In genomic region chr6:144098119-144098518, GRCm38 (mm10) we compare ENCODE assay signal across 11 mouse cellular contexts.
A peak's percentile ranks its signal among the peaks of the same experiment; 100 is the strongest.
DNase-seq lines count a peak whose midpoint lies in the region; ATAC-seq lines count a peak whose summit lies in the region.
"Had no signal": no experiment of that assay in that cellular context is flagged by ENCODE, and none has a peak within 500 bp of the region (broad histone marks: within the 10 kb centered on the region; RNA-seq: fewer than 3 reads in every experiment).

No protein-coding gene starts in this region.

- H3K4me1 ChIP-seq in heart, embryonic 12.5 days (replicated peaks): peaks cover 3% of the 10 kb centered on the region; the same call in 1 of the 2 replicates
- no peaks in the 10 kb centered on the region for H3K4me1 ChIP-seq in midbrain, embryonic 11.5 days (ENCODE audit: control insufficient read depth, insufficient read depth, low read length)
- H3K4me1 ChIP-seq in midbrain, embryonic 16.5 days (ENCODE audit: control insufficient read depth, insufficient read depth, low read length): peaks cover 8% of the 10 kb centered on the region
- H3K4me1 ChIP-seq in stomach, embryonic 16.5 days (ENCODE audit: control insufficient read depth, insufficient read depth, low read length): 0 out of 2 replicates have a peak, but pooled peaks cover 3% of the 10 kb centered on the region
- H3K4me1 ChIP-seq: heart, embryonic 15.5 days had no signal

- peaks cover 3% of the 10 kb centered on the region; the same call in 1 of the 2 replicates for H3K9me3 ChIP-seq in heart, embryonic 12.5 days (replicated peaks)
- H3K9me3 ChIP-seq in midbrain, embryonic 11.5 days (ENCODE audit: control insufficient read depth, low read length): no peaks in the 10 kb centered on the region
- H3K9me3 ChIP-seq in midbrain, embryonic 16.5 days (replicated peaks; ENCODE audit: control insufficient read depth, low read length, poor library complexity, severe bottlenecking): no peaks in the 10 kb centered on the region
- 0 out of 2 replicates have a peak, but pooled peaks cover 4% of the 10 kb centered on the region for H3K9me3 ChIP-seq in stomach, embryonic 16.5 days (replicated peaks; ENCODE audit: control insufficient read depth, low read length)
- H3K9me3 ChIP-seq: heart, embryonic 15.5 days had no signal

- no peak overlapping the region for H3K4me2 ChIP-seq in heart, embryonic 12.5 days
- H3K4me2 ChIP-seq in midbrain, embryonic 11.5 days: no peak overlapping the region
- H3K4me2 ChIP-seq in midbrain, embryonic 16.5 days (ENCODE audit: low read length): no peak overlapping the region
- H3K4me2 ChIP-seq in stomach, embryonic 16.5 days (ENCODE audit: low read depth, low read length): 0 out of 2 replicates have a peak overlapping the region, but pooled peaks have one; percentile 3
- H3K4me2 ChIP-seq: heart, embryonic 15.5 days had no signal

- H3K4me3 ChIP-seq in heart, embryonic 12.5 days: no peak overlapping the region
- no peak overlapping the region for H3K4me3 ChIP-seq in midbrain, embryonic 11.5 days (ENCODE audit: low read depth, low read length)
- H3K4me3 ChIP-seq in midbrain, embryonic 16.5 days (ENCODE audit: low read depth, low read length): no peak overlapping the region
- H3K4me3 ChIP-seq in stomach, embryonic 16.5 days (replicated peaks; ENCODE audit: low read length): no peak overlapping the region
- H3K4me3 ChIP-seq: heart, embryonic 15.5 days had no signal

- no peak for ATAC-seq in heart, embryonic 12.5 days (ENCODE audit: insufficient number of reproducible peaks, low FRiP score)
- ATAC-seq in midbrain, embryonic 11.5 days (ENCODE audit: low FRiP score): no peak
- no peak for ATAC-seq in midbrain, embryonic 16.5 days
- 0 out of 2 replicates have a peak, but pooled peaks have one; percentile 33 for ATAC-seq in stomach, embryonic 16.5 days (ENCODE audit: insufficient read depth, low FRiP score)
- ATAC-seq in erythroblast, adult 5-6 weeks (replicated peaks; ENCODE audit: low FRiP score, poor library complexity, severe bottlenecking): no peak

- H3K36me3 ChIP-seq in heart, embryonic 12.5 days: peaks cover 3% of the 10 kb centered on the region; the same call in 1 of the 2 replicates
- H3K36me3 ChIP-seq in midbrain, embryonic 11.5 days (ENCODE audit: control insufficient read depth, insufficient read depth, low read length): no peaks in the 10 kb centered on the region
- no peaks in the 10 kb centered on the region for H3K36me3 ChIP-seq in midbrain, embryonic 16.5 days (ENCODE audit: control insufficient read depth, insufficient read depth, low read length)
- no peaks in the 10 kb centered on the region for H3K36me3 ChIP-seq in stomach, embryonic 16.5 days (ENCODE audit: control insufficient read depth, insufficient read depth, low read length)
- H3K36me3 ChIP-seq: heart, embryonic 15.5 days had no signal

- DNase-seq in heart, adult 11 months: peak; percentile 90
- DNase-seq in midbrain, embryonic 11.5 days (ENCODE audit: low spot score, missing footprints): peak; percentile 75
- peak; percentile 47 for DNase-seq in layer of hippocampus, postnatal 14 days (ENCODE audit: low spot score in 2 of 2)
- no peak for DNase-seq in adrenal gland, postnatal 36 days
- DNase-seq: lung, adult 2 months; thymus, postnatal 25 days had no signal

- no peak overlapping the region for H3K9ac ChIP-seq in heart, embryonic 12.5 days
- H3K9ac ChIP-seq in midbrain, embryonic 11.5 days (ENCODE audit: low read length): no peak overlapping the region
- no peak overlapping the region for H3K9ac ChIP-seq in midbrain, embryonic 16.5 days (ENCODE audit: low read depth, low read length)
- H3K9ac ChIP-seq in stomach, embryonic 16.5 days (ENCODE audit: low read length): no peak overlapping the region
- H3K9ac ChIP-seq: heart, embryonic 15.5 days had no signal

- WGBS in heart, embryonic 12.5 days: 51% methylated on average over 9 of the region's 9 CpGs
- WGBS in midbrain, embryonic 11.5 days: 71% methylated on average over 9 of the region's 9 CpGs
- 53% methylated on average over 9 of the region's 9 CpGs for WGBS in midbrain, embryonic 16.5 days
- 39% methylated on average over 9 of the region's 9 CpGs for WGBS in stomach, embryonic 16.5 days

- no peaks in the 10 kb centered on the region for H3K27me3 ChIP-seq in heart, embryonic 12.5 days (replicated peaks)
- H3K27me3 ChIP-seq in midbrain, embryonic 11.5 days (ENCODE audit: control insufficient read depth, insufficient read depth, low read length): no peaks in the 10 kb centered on the region
- H3K27me3 ChIP-seq in midbrain, embryonic 16.5 days (ENCODE audit: control insufficient read depth, insufficient read depth, low read depth, low read length): no peaks in the 10 kb centered on the region
- no peaks in the 10 kb centered on the region for H3K27me3 ChIP-seq in stomach, embryonic 16.5 days (ENCODE audit: control insufficient read depth, insufficient read depth, low read length)
- H3K27me3 ChIP-seq: heart, embryonic 15.5 days had no signal

- H3K27ac ChIP-seq in heart, embryonic 12.5 days (ENCODE audit: poor library complexity, severe bottlenecking): no peak overlapping the region
- no peak overlapping the region for H3K27ac ChIP-seq in midbrain, embryonic 11.5 days (ENCODE audit: low read depth, low read length)
- no peak overlapping the region for H3K27ac ChIP-seq in midbrain, embryonic 16.5 days (ENCODE audit: low read length)
- H3K27ac ChIP-seq in stomach, embryonic 16.5 days (ENCODE audit: low read length): no peak overlapping the region
- H3K27ac ChIP-seq: heart, embryonic 15.5 days had no signal

Comparison
In these comparisons a context has a peak if more than half of its experiments do, and no peak if none do; other contexts are left out.
1. DNase-seq: peak in heart, adult 11 months (single experiment), midbrain, embryonic 11.5 days (single experiment) and layer of hippocampus, postnatal 14 days (2 of 2); none in adrenal gland, postnatal 36 days (0 of 2).